Comparison of ENCODE assay signal across 15 mouse cellular contexts in genomic region chr11:50319343-50319742, GRCm38 (mm10). TPM values are rescaled to one million over a fixed set of nuclear protein-coding genes. Genes with fewer than 3 reads are reported as not detected.
A peak's percentile ranks its signal among the peaks of the same experiment; 100 is the strongest.
DNase-seq lines count a peak whose midpoint lies in the region; ATAC-seq and TF ChIP-seq lines count a peak whose summit lies in the region.
"Not testable (repeated sequence)": the region's sequence is repeated elsewhere in the genome, so short reads cannot be mapped to it uniquely, and the experiment has no call there.
"Had no signal": no experiment of that assay in that cellular context is flagged by ENCODE, and none has a peak within 500 bp of the region (broad histone marks: within the 10 kb centered on the region; RNA-seq: fewer than 3 reads in every experiment).

No protein-coding gene starts in this region.

- H3K4me1 ChIP-seq in MEL (ENCODE audit: control insufficient read depth in 1 of 2, insufficient read depth in 2 of 2, low read length in 2 of 2), result peaks cover 10 to 14% of the 10 kb centered on the region in 2 experiments; a peak in 3 of 4 replicates
- not testable (repeated sequence) for H3K4me1 ChIP-seq in heart, adult 2 months (ENCODE audit: control insufficient read depth, insufficient read depth, low read length); kidney, postnatal 0 days (replicated peaks; ENCODE audit: insufficient read depth, low read length); midbrain, postnatal 0 days (ENCODE audit: insufficient read depth, low read length)
- peaks cover 24% of the 10 kb centered on the region for H3K4me1 ChIP-seq in liver, postnatal 0 days (ENCODE audit: insufficient read depth)

- not testable (repeated sequence) for H3K4me3 ChIP-seq in MEL (ENCODE audit: control insufficient read depth in 1 of 2, insufficient read depth in 1 of 2, low read depth in 2 of 2, low read length in 2 of 2); heart, adult 2 months; kidney, postnatal 0 days (replicated peaks; ENCODE audit: low read depth, low read length); liver, postnatal 0 days (ENCODE audit: low read depth, low read length); midbrain, postnatal 0 days (ENCODE audit: low read depth, low read length)

- H3K9ac ChIP-seq in MEL (ENCODE audit: control insufficient read depth, low read depth, low read length, poor library complexity, severe bottlenecking); heart, adult 2 months (ENCODE audit: low read depth, low read length); kidney, postnatal 0 days (ENCODE audit: low read depth, low read length); liver, postnatal 0 days (replicated peaks); midbrain, postnatal 0 days (replicated peaks; ENCODE audit: low read length, poor library complexity, severe bottlenecking): not testable (repeated sequence)

- 71% methylated on average over 4 of the region's 4 CpGs for WGBS in heart, adult 2 months
- 77% methylated on average over 4 of the region's 4 CpGs for WGBS in kidney, postnatal 0 days
- WGBS in liver, postnatal 0 days (ENCODE audit: insufficient replicate concordance), result 65% methylated on average over 4 of the region's 4 CpGs
- 87% methylated on average over 4 of the region's 4 CpGs for WGBS in midbrain, postnatal 0 days

- not testable (repeated sequence) for TF ChIP-seq POLR2A in MEL (IDR thresholded peaks at IDR 0.05; ENCODE audit: control insufficient read depth in 1 of 2, insufficient read depth in 1 of 2, low read depth in 1 of 2, low read length in 2 of 2, poor library complexity in 1 of 2); heart, adult 2 months (IDR thresholded peaks at IDR 0.05; ENCODE audit: insufficient read depth, low read depth, low read length)

- peaks cover 84% of the 10 kb centered on the region for H3K79me2 ChIP-seq in MEL (ENCODE audit: control insufficient read depth, insufficient read depth, low read length, poor library complexity)
- not testable (repeated sequence) for H3K79me2 ChIP-seq in heart, adult 2 months (replicated peaks; ENCODE audit: control insufficient read depth, insufficient read depth, low read length)

- peaks cover 60 to 77% of the 10 kb centered on the region in 2 experiments for H3K36me3 ChIP-seq in MEL (ENCODE audit: control insufficient read depth in 1 of 2, insufficient read depth in 2 of 2, low read length in 2 of 2)
- H3K36me3 ChIP-seq in heart, adult 2 months (ENCODE audit: control insufficient read depth, insufficient read depth, low read length), result peaks cover 23% of the 10 kb centered on the region
- not testable (repeated sequence) for H3K36me3 ChIP-seq in kidney, postnatal 0 days (ENCODE audit: insufficient read depth, low read length); liver, postnatal 0 days (replicated peaks; ENCODE audit: insufficient read depth, low read length); midbrain, postnatal 0 days (ENCODE audit: insufficient read depth, low read length)

- TF ChIP-seq CTCF in MEL (IDR thresholded peaks at IDR 0.05 in 2 of 3, conservative IDR thresholded peaks at IDR 0.05 in 1 of 3; ENCODE audit: control insufficient read depth in 1 of 3, insufficient read depth in 1 of 3, low read depth in 2 of 3, low read length in 3 of 3, poor library complexity in 1 of 3, severe bottlenecking in 1 of 3), result peak in 1 of 3 experiments; percentile 39; a peak in 2 of 6 replicates
- TF ChIP-seq CTCF in heart, adult 2 months (IDR thresholded peaks at IDR 0.05), result peak; percentile 36; the same call in 1 of the 2 replicates
- peak; percentile 36; the same call in 1 of the 2 replicates for TF ChIP-seq CTCF in kidney, postnatal 0 days (IDR thresholded peaks at IDR 0.05; ENCODE audit: low read depth)
- TF ChIP-seq CTCF in liver, postnatal 0 days (IDR thresholded peaks at IDR 0.05; ENCODE audit: low read depth), result peak; percentile 42
- TF ChIP-seq CTCF in midbrain, postnatal 0 days (IDR thresholded peaks at IDR 0.05), result peak; percentile 12; the same call in 1 of the 2 replicates

- not testable (repeated sequence) for H3K27ac ChIP-seq in MEL (ENCODE audit: control insufficient read depth, low read depth, low read length); heart, adult 2 months; kidney, postnatal 0 days; liver, postnatal 0 days (ENCODE audit: low read depth); midbrain, postnatal 0 days (ENCODE audit: low read depth, low read length)

- DNase-seq in B cell, adult 2 months, result peak; percentile 14 to 26
- DNase-seq in MEL (ENCODE audit: low read depth, low spot score), result peak; percentile 55
- not testable (repeated sequence) for DNase-seq in heart, adult 2 months; kidney, postnatal 0 days (ENCODE audit: low spot score); liver, postnatal 0 days; midbrain, postnatal 0 days (ENCODE audit: low spot score)

- not testable (repeated sequence) for H3K4me2 ChIP-seq in kidney, postnatal 0 days (ENCODE audit: low read length); liver, postnatal 0 days (ENCODE audit: low read depth, low read length); midbrain, postnatal 0 days (ENCODE audit: low read depth, low read length, poor library complexity, severe bottlenecking)

- TF ChIP-seq RAD21 in MEL (IDR thresholded peaks at IDR 0.05; ENCODE audit: low read depth, low read length), result not testable (repeated sequence)

- not testable (repeated sequence) for TF ChIP-seq EP300 in MEL (IDR thresholded peaks at IDR 0.05; ENCODE audit: low read depth in 1 of 2, low read length in 2 of 2); heart, adult 2 months (IDR thresholded peaks at IDR 0.05; ENCODE audit: insufficient read depth, low read depth, low read length); liver, postnatal 0 days (IDR thresholded peaks at IDR 0.05; ENCODE audit: low read depth)

- intact Hi-C loops in heart, adult 2 months (cut with DNase I), result not testable (repeated sequence)

- not testable (repeated sequence) for H3K9me3 ChIP-seq in MEL (replicated peaks; ENCODE audit: insufficient read depth, low read length); kidney, postnatal 0 days (replicated peaks; ENCODE audit: low read length); liver, postnatal 0 days (ENCODE audit: low read length); midbrain, postnatal 0 days (ENCODE audit: low read length)

- H3K27me3 ChIP-seq in MEL (ENCODE audit: control insufficient read depth in 1 of 2, insufficient read depth in 2 of 2, low read length in 2 of 2); heart, adult 2 months (ENCODE audit: control insufficient read depth, insufficient read depth, low read length); kidney, postnatal 0 days (ENCODE audit: insufficient read depth, low read length); liver, postnatal 0 days (ENCODE audit: insufficient read depth, low read length); midbrain, postnatal 0 days (ENCODE audit: insufficient read depth, low read length): not testable (repeated sequence)

- not testable (repeated sequence) for ATAC-seq in kidney, postnatal 0 days (replicated peaks; ENCODE audit: low FRiP score, low read depth); liver, postnatal 0 days; midbrain, postnatal 0 days (ENCODE audit: low FRiP score)

RNA-seq across cellular contexts. Expression of gene Canx, which starts 6.1 kb away (rescaled TPM):
- total RNA-seq in MEL (2012; rRNA removed), result 785 and 867 TPM in 2 replicates
- 100 to 1,000 TPM; 390 to 464 TPM for polyA plus RNA-seq in MEL (2012; ENCODE audit: insufficient read depth in 1 of 2, insufficient read length in 2 of 2, low read depth in 1 of 2, low replicate concordance in 2 of 2, missing spikeins in 1 of 2)
- total RNA-seq in heart, adult 2 months (2021), result 100 to 1,000 TPM; 324 to 369 TPM
- 64.8 and 153 TPM in 2 replicates for polyA plus RNA-seq in heart, adult 2 months (2012; rRNA removed)
- 302 and 330 TPM in 2 replicates for polyA plus RNA-seq in kidney, postnatal 0 days (2015; fragmentation: Nextera tagmentation; extraction: Ambion mirVana)
- 125 and 130 TPM in 2 replicates for polyA plus RNA-seq in liver, postnatal 0 days (2015; fragmentation: Nextera tagmentation; extraction: Ambion mirVana)
- 227 and 275 TPM in 2 replicates for total RNA-seq in midbrain, postnatal 0 days (2014; rRNA removed)
- polyA plus RNA-seq in midbrain, postnatal 0 days (2015; fragmentation: Nextera tagmentation; extraction: Ambion mirVana), result 235 and 244 TPM in 2 replicates

RNA-seq across cellular contexts. Expression of gene Maml1, which starts 27.2 kb away (rescaled TPM):
- total RNA-seq in MEL (2012; rRNA removed), result 3.8 and 4.5 TPM in 2 replicates
- 10 to 100 TPM in 1 of 2 experiments, not detected in 1; 12.6 TPM for polyA plus RNA-seq in MEL (2012; ENCODE audit: insufficient read depth in 1 of 2, insufficient read length in 2 of 2, low read depth in 1 of 2, low replicate concordance in 2 of 2, missing spikeins in 1 of 2)
- 10 to 100 TPM in 1 of 2 experiments, 1 to 10 TPM in 1; 9.7 to 10.7 TPM for total RNA-seq in heart, adult 2 months (2021)
- 6.6 and 7.4 TPM in 2 replicates for polyA plus RNA-seq in heart, adult 2 months (2012; rRNA removed)
- polyA plus RNA-seq in kidney, postnatal 0 days (2015; fragmentation: Nextera tagmentation; extraction: Ambion mirVana), result 5.0 and 6.0 TPM in 2 replicates
- 1.6 TPM in 2 replicates for polyA plus RNA-seq in liver, postnatal 0 days (2015; fragmentation: Nextera tagmentation; extraction: Ambion mirVana)
- total RNA-seq in midbrain, postnatal 0 days (2014; rRNA removed), result 12.5 and 12.8 TPM in 2 replicates
- 1.5 and 1.6 TPM in 2 replicates for polyA plus RNA-seq in midbrain, postnatal 0 days (2015; fragmentation: Nextera tagmentation; extraction: Ambion mirVana)

RNA-seq across cellular contexts. Expression of gene Cby3, which starts 34.9 kb away (rescaled TPM):
- total RNA-seq in MEL (2012; rRNA removed), result 0.23 and 0.42 TPM in 2 replicates
- polyA plus RNA-seq in MEL (2012; ENCODE audit: insufficient read depth in 1 of 2, insufficient read length in 2 of 2, low read depth in 1 of 2, low replicate concordance in 2 of 2, missing spikeins in 1 of 2), result under 1 TPM in 1 of 2 experiments, not detected in 1; 0.31 TPM
- total RNA-seq in heart, adult 2 months (2021), result not detected
- 0.29 TPM in 1 of 2 replicates, not detected in the other for polyA plus RNA-seq in heart, adult 2 months (2012; rRNA removed)
- 1.4 and 1.5 TPM in 2 replicates for polyA plus RNA-seq in kidney, postnatal 0 days (2015; fragmentation: Nextera tagmentation; extraction: Ambion mirVana)
- polyA plus RNA-seq in liver, postnatal 0 days (2015; fragmentation: Nextera tagmentation; extraction: Ambion mirVana), result 0.21 TPM in 1 of 2 replicates, not detected in the other
- 0.71 TPM in 1 of 2 replicates, not detected in the other for total RNA-seq in midbrain, postnatal 0 days (2014; rRNA removed)
- polyA plus RNA-seq in midbrain, postnatal 0 days (2015; fragmentation: Nextera tagmentation; extraction: Ambion mirVana), result 0.92 and 1.8 TPM in 2 replicates
- total RNA-seq: adrenal gland, adult 2 months; adrenal gland, postnatal 25 days; G1E; gastrocnemius, postnatal 14 days; heart, adult 8-10 months; heart, postnatal 25 days had no signal
- polyA plus RNA-seq: adrenal gland, adult 2 months; C2C12; forebrain, embryonic 12.5 days; G1E; heart, embryonic 16.5 days had no signal

RNA-seq across cellular contexts. Expression of gene Hnrnph1, which starts 57.4 kb away (rescaled TPM):
- total RNA-seq in MEL (2012; rRNA removed), result 227 and 232 TPM in 2 replicates
- 100 to 1,000 TPM; 425 to 552 TPM for polyA plus RNA-seq in MEL (2012; ENCODE audit: insufficient read depth in 1 of 2, insufficient read length in 2 of 2, low read depth in 1 of 2, low replicate concordance in 2 of 2, missing spikeins in 1 of 2)
- total RNA-seq in heart, adult 2 months (2021), result 100 to 1,000 TPM; 110 to 114 TPM
- polyA plus RNA-seq in heart, adult 2 months (2012; rRNA removed), result 56.3 and 103 TPM in 2 replicates
- polyA plus RNA-seq in kidney, postnatal 0 days (2015; fragmentation: Nextera tagmentation; extraction: Ambion mirVana), result 294 and 309 TPM in 2 replicates
- polyA plus RNA-seq in liver, postnatal 0 days (2015; fragmentation: Nextera tagmentation; extraction: Ambion mirVana), result 70.1 and 71.1 TPM in 2 replicates
- total RNA-seq in midbrain, postnatal 0 days (2014; rRNA removed), result 215 and 300 TPM in 2 replicates
- 262 and 273 TPM in 2 replicates for polyA plus RNA-seq in midbrain, postnatal 0 days (2015; fragmentation: Nextera tagmentation; extraction: Ambion mirVana)
